Mouse (Mus musculus) heart, embryonic 16.5 days (tissue): ENCODE data around the gene Cttnbp2nl. TPM values are rescaled to one million over a fixed set of nuclear protein-coding genes. Genes with fewer than 3 reads are reported as not detected.

ENCODE experiments used
- ATAC-seq: fragments of 200-750 bp; cut with Nextera tagmentation; replicated peaks from 2 replicates; pipeline ENCODE4 v1.8.0; 2017; ENCODE audit warnings: moderate number of reproducible peaks; ENCODE audit not compliant: insufficient read depth, low FRiP score; ENCODE audit errors: extremely low read depth
- H3K27ac ChIP-seq: fragments of 300-500 bp; sonication (generic); 2 replicates; pipeline ENCODE4 v1.5.1; 2014; ENCODE audit warnings: mild to moderate bottlenecking, low read length, control low read depth, moderate library complexity
- H3K27me3 ChIP-seq: fragments of 300-500 bp; sonication (generic); 2 replicates; pipeline ENCODE4 v1.6.1; 2014; ENCODE audit warnings: low read length, mixed read lengths; ENCODE audit not compliant: control insufficient read depth, insufficient read depth
- H3K36me3 ChIP-seq: fragments of 300-500 bp; sonication (generic); 2 replicates; pipeline ENCODE4 v1.6.1; 2014; ENCODE audit not compliant: control insufficient read depth, insufficient read depth
- H3K4me1 ChIP-seq: fragments of 300-500 bp; sonication (generic); 2 replicates; pipeline ENCODE4 v1.6.1; 2014; ENCODE audit warnings: low read length, mixed read lengths; ENCODE audit not compliant: control insufficient read depth, insufficient read depth
- H3K4me2 ChIP-seq: fragments of 300-500 bp; sonication (generic); 2 replicates; pipeline ENCODE4 v1.6.1; 2014; ENCODE audit warnings: low read depth, mild to moderate bottlenecking, control low read depth, low read length
- H3K4me3 ChIP-seq: fragments of 300-500 bp; sonication (generic); 2 replicates; pipeline ENCODE4 v1.5.1; 2014; ENCODE audit warnings: mild to moderate bottlenecking, control low read depth, low read length
- H3K9ac ChIP-seq: fragments of 300-500 bp; sonication (generic); 2 replicates; pipeline ENCODE4 v1.6.1; 2014; ENCODE audit warnings: low read length, control low read depth
- H3K9me3 ChIP-seq: fragments of 300-500 bp; sonication (generic); replicated peaks from 2 replicates; pipeline ENCODE4 v1.6.1; 2016; ENCODE audit warnings: low read length; ENCODE audit not compliant: control insufficient read depth
- WGBS: fragments of 180-500 bp; shearing (Covaris S2); extraction: QIAGEN DNeasy Blood & Tissue Kit; methylation state at CpG from one replicate; pipeline ENCODE4 v1.1.7; 2014; 5-methylcytosine and 5-hydroxymethylcytosine counted together
- polyA plus RNA-seq: library from polyadenylated mRNA; unstranded; fragments of >200 nt; fragmentation: Nextera tagmentation; extraction: Ambion mirVana; gene quantifications from 2 replicates; pipeline ENCODE4 v1.2.1, GENCODE M21; 2015

Gene Cttnbp2nl
- polyA plus RNA-seq, 1 experiment from 2014 or later, result 19.4 TPM

DNA sequence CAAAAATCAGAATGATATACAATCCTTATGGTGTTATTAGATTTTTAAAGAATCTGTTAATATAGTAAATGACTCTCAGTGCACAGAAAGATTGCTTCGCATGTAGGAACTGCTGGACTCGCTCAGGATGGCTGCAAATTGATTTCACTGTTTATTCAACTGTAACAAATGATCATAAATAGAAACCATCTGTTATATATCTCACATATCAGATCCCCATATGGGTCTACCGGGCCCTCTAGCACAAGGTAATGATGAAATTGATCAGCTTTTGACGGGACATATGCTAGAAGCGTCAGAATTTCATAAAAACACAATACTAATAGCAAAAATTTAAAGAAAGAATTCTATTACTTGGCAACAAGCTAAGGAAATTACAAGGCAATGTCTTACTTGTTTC, 73.2 kb downstream of the Cttnbp2nl start:
- Histone ChIP-seq H3K36me3 (no peaks in the 10 kb centered on the region), H3K27me3 (no peaks in the 10 kb centered on the region), H3K4me2 (no peak overlapping the region), H3K9ac (no peak overlapping the region), H3K9me3 (0 out of 2 replicates have a peak, but pooled peaks cover 3% of the 10 kb centered on the region), H3K4me1 (no peaks in the 10 kb centered on the region), H3K4me3 (no peak overlapping the region), H3K27ac (no peak overlapping the region)
- 75% methylated on average over 5 of the region's 5 CpGs for WGBS
- ATAC-seq, result no peak

- Histone ChIP-seq H3K4me1 (peaks cover 8% of the 10 kb centered on the region), H3K9me3 (peaks cover 4% of the 10 kb centered on the region; the same call in 1 of the 2 replicates), H3K36me3 (no peaks in the 10 kb centered on the region), H3K4me2 (peak overlapping the region; percentile 89), H3K4me3 (peak overlapping the region; percentile 75), H3K9ac (peak overlapping the region; percentile 87), H3K27ac (peak overlapping the region; percentile 71), H3K27me3 (peaks cover 5% of the 10 kb centered on the region; the same call in 1 of the 2 replicates)
- 2% methylated on average over 49 of the region's 49 CpGs for WGBS
- peak; percentile 76 for ATAC-seq
Measured at GRCm38 (mm10) chr3:104967548-104968300, 85.2 kb downstream of the Cttnbp2nl start.

DNA sequence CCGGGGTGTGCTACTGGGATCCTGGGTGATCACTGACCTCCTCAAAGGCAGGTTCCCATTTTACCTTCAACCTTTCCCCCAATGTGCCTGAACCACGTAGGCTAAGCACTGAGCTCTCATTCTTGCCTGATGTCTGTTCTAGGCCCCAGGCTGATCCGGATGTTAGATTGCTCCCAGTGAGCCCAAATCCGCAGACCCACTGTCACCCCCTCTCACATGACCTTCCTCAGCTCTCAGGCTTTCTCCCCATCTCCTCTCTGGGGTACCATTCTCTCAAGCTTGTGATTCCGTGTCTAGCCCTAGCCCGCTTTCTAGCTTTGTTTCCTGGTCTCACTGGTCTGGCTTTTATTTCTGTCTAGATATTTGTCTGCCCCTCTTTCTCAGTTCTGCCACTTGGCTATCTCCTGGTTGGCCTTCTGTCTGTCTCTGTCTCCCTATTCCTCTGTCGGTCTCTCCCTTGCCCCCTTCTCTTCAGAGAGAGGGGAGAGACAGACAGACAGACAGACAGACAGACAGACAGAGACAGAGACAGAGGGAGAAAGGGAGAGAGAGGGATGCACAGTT, 86.9 kb downstream of the Cttnbp2nl start:
- Histone ChIP-seq H3K27me3 (peaks cover 17% of the 10 kb centered on the region), H3K4me2 (no peak overlapping the region), H3K36me3 (no peaks in the 10 kb centered on the region), H3K9me3 (peaks cover 3% of the 10 kb centered on the region; the same call in 1 of the 2 replicates), H3K27ac (no peak overlapping the region), H3K9ac (no peak overlapping the region), H3K4me3 (no peak overlapping the region), H3K4me1 (peaks cover 21% of the 10 kb centered on the region)
- ATAC-seq, result no peak
- 83% methylated on average over 7 of the region's 7 CpGs for WGBS

DNA sequence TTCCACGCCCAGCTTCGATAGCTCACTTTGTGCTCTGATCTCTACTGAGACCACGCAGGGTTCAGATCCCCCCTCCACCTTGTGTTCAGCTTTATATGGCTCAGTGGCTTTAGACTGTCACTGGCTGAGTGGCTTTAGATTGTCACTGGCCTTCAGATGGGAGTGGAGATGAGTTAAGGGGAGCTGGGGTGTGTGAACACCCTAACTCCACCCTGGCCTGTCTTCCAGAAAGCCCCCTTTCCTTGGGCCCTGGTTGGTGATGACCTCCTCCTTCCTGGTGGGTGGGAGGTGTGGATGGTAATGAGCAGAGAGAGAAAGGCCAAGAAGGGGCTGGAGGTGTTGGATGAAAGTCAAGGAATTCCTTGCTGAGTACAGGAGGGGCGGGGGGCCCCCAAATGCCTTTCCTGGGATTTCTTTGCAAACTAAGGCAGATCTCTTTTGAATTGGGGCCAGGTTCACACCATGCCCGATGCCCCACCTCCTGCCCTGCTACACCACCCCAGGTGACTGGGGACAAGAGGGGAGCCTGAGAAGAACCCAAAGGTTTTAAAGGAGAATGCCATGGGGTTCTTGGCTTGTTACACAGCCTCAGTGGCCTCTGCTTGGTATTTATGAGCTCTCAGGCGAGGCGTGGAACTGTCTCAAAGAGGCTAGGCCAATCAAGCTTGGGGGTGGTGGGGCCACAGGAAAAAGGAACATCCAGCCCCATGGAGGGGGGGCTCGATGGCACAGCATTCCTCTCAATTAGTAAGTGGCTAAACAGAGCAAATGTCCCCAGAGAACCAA, 87.7 kb downstream of the Cttnbp2nl start:
- Histone ChIP-seq H3K4me3 (no peak overlapping the region), H3K9ac (no peak overlapping the region), H3K27ac (no peak overlapping the region), H3K27me3 (peaks cover 26% of the 10 kb centered on the region), H3K4me2 (no peak overlapping the region), H3K9me3 (no peaks in the 10 kb centered on the region), H3K36me3 (no peaks in the 10 kb centered on the region), H3K4me1 (peaks cover 22% of the 10 kb centered on the region)
- no peak for ATAC-seq
- WGBS, result 71% methylated on average over 8 of the region's 8 CpGs

DNA sequence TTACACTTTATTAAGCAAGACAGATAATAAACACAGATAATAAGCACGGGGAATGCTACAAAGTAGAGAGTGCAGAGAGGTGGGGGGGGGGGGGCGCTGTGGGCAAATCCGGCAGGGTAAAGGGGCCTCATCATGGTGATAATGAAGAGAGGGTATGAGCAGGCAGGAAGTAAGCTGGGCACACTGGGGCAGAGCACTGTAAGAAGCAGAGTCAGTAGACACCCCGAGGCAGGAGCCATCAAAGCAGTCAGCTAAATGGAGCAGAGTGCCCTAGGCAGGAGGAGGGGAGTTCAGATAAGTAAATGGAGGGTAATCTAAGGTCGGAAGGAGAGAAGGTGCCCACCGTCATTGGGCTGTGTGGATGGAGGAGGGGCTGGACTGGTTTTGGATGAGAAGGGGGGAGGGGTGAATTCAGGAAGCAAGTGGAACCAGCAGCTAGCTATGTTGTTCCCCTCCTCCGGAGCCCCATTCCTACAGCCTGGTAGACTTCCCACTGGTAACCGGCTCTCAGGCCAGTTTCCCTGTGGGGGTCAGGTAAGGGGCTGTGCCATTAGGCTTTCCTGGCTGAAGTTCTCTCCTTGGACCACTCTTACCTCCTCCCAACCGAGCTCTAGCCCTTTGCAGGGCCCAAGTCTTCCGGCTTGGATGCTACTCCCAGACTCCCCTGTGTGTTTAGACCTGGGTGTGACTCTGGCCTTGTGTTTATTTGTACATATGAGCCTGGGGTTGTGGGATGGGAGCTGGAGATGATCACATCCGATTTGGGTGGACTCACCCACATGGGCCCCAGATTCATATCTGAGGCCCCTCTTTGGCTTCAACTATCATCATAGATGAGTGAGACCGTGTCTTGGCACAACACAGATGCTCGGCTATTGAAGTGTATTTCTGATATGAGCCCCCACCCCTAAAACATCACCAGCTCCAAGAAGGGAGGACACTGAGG, 89.3 kb downstream of the Cttnbp2nl start:
- WGBS, result 27% methylated on average over 12 of the region's 13 CpGs
- H3K27me3 ChIP-seq, result peaks cover 40% of the 10 kb centered on the region
- no peak for ATAC-seq

DNA sequence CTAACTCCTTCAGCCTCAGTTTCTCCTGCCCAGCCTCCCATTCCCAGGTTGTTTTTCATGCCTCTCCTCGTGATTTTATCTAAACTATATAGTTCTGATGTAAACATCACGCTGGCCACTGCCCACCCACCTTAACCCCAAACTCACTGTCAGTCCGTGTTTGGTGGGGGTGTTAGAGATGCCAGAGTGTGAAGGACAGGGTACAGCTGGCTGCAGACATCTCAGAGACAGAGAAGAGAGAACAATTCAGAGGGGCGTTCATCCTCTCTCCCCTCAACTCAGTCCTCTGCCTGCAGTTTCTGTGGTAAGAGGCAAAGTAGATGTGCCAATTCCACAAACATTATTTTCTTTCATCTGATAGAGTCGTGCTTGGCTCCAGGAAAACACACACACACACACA, 90.1 kb downstream of the Cttnbp2nl start:
- Histone ChIP-seq H3K4me1 (peaks cover 15% of the 10 kb centered on the region), H3K4me3 (no peak overlapping the region), H3K4me2 (no peak overlapping the region), H3K27ac (no peak overlapping the region), H3K9ac (no peak overlapping the region), H3K9me3 (no peaks in the 10 kb centered on the region), H3K36me3 (no peaks in the 10 kb centered on the region), H3K27me3 (peaks cover 47% of the 10 kb centered on the region)
- no peak for ATAC-seq
- 9% methylated on average over 5 of the region's 5 CpGs for WGBS

More for the DNA sequence above, 89.3 kb downstream of the Cttnbp2nl start:
- no peaks in the 10 kb centered on the region for H3K9me3 ChIP-seq
- H3K4me3 ChIP-seq, result no peak overlapping the region
- H3K4me1 ChIP-seq, result peaks cover 20% of the 10 kb centered on the region
- no peak overlapping the region for H3K27ac ChIP-seq
- H3K36me3 ChIP-seq, result no peaks in the 10 kb centered on the region
- no peak overlapping the region for H3K9ac ChIP-seq
- no peak overlapping the region for H3K4me2 ChIP-seq

GRCm38 (mm10) chr3:104962141-104962611, 90.8 kb downstream of the Cttnbp2nl start:
- H3K4me2 ChIP-seq, result peak overlapping the region; percentile 94
- H3K9me3 ChIP-seq, result no peaks in the 10 kb centered on the region
- no peak overlapping the region for H3K27ac ChIP-seq
- H3K27me3 ChIP-seq, result peaks cover 47% of the 10 kb centered on the region
- no peak for ATAC-seq
- peak overlapping the region; percentile 62 for H3K4me3 ChIP-seq
- peak overlapping the region; percentile 67 for H3K9ac ChIP-seq
- under 1% methylated on average over 31 of the region's 31 CpGs for WGBS
- H3K36me3 ChIP-seq, result no peaks in the 10 kb centered on the region
- peaks cover 15% of the 10 kb centered on the region for H3K4me1 ChIP-seq
